Mouse (Mus musculus): ENCODE results near the gene Tagap1.
"Not testable (repeated sequence)": the region's sequence is repeated elsewhere in the genome, so short reads cannot be mapped to it uniquely, and the experiment has no call there.

DNA sequence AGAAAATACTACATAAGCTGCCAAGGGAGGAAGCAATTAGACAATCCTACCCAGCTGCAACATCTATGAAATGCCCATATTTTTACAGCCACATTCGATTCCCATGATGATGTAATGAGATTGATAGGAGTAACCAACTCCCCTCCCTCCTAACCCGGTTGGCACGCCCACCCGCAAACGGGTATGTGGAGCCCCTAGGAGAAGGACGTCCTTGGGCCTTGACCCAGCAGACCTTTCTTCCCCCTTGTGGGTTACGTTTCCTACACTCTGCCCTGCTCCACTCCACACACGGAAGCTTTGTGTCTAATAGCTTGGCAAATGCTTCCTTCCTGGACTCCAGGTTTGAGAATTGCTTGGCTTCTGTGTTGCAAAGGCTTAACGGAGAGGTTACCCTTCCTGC lies 48.9 kb upstream of the Tagap1 start:
- not testable (repeated sequence) for TF ChIP-seq POLR2AphosphoS2 (IDR thresholded peaks at IDR 0.05; ENCODE audit: insufficient read length, low read depth); TCF12 (IDR thresholded peaks at IDR 0.05; ENCODE audit: insufficient read depth, poor library complexity, severe bottlenecking)
